Mouse (Mus musculus): ENCODE results near the gene Tut7. TPM values are rescaled to one million over a fixed set of nuclear protein-coding genes. Genes with fewer than 3 reads are reported as not detected.
"Not testable (repeated sequence)": the region's sequence is repeated elsewhere in the genome, so short reads cannot be mapped to it uniquely, and the experiment has no call there.

Gene Tut7
- total RNA-seq, 2 experiments from 2014 or later = 60.2 to 61.2 TPM

GRCm38 (mm10) chr13:59766786-59767515, 56.0 kb downstream of the Tut7 start:
- no peak for DNase-seq

DNA sequence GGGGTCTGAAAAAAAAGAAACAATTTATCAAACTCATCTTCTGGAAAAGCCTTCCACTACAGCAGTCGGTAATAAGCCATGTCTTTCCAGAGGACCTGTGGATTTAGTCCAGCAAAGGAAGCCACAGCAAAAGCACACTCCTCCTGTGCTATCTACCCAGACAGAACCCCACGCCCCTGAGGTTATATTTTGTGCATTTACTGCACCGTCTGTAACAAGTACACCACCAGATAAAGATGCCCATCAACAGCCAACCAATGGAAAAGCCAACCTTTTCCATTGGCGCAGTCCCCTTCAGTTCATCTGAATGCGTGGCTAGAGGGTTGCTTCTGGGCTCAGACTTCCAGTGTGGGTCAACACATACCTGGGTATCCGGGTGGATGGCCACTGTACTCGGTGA, 60.2 kb downstream of the Tut7 start:
- DNase-seq = no peak

- no peak for DNase-seq
Observed at GRCm38 (mm10) chr13:59756906-59757305, 66.0 kb downstream of the Tut7 start.

- no peak for DNase-seq
Observed at GRCm38 (mm10) chr13:59750310-59750709, 72.6 kb downstream of the Tut7 start.

GRCm38 (mm10) chr13:59746711-59747110, 76.2 kb downstream of the Tut7 start, which contains the start of gene 1700014D04Rik:
TSS of gene 1700014D04Rik (minus strand) at chr13:59746752.
- peak in 1 of 2 experiments; percentile 25 for DNase-seq

DNA sequence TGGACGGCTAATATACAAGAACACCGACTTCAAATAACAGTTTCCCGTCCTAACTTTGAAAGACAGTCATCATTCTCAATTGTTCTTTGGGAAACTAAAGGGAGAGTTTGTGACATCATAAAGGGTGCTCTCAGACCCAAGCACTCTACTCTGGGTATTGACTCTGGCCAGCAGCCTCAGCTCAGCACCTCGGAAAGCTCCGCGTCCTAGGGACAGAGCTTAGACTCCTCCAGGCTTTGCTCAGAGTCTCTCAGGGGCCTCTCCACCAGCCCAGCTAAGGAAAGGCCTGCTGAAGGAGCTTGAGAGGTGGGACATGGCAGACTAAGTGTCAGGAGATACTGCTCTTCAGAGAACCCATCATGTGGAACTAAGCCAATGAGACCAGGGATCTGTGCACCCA, 76.8 kb downstream of the Tut7 start:
- DNase-seq = no peak

DNA sequence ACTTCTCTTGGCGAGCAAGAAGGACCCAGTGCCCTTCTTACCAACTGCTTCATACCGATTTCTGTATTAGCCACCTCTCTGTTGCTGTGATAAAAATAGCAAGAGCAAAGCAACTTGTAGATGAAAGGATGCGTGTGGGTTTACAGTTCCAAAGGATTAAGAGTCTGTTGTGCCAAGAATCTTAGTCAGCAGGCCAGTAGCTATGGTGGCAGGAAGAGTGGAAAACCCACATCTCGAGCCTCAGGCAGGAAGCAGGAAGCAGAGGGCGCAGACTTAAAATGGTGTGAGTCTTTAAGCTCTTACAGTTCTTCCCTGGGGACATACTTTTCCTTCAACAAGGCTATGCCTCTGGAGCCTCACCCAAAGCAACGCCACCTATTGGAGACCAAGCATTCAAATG, 77.5 kb downstream of the Tut7 start:
- DNase-seq = no peak

DNA sequence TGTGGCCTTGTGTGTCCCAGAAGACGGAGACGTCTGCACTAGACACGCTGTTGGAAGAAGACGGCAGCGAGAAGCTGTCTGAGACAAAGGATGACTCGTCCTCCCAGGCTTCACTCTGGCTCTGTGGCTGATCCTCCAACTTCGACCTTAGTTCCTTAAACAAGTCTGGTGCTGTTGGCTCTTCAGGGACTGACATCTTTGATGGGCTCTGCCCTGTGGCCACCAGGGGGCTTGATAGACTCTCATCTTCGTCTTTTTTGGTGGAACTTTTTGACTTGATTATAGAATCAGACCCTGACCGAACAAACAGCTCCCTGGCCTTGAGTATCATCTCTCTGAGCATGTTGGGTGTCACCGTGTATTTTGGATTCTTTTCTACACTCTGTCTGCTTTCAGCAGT, 81.2 kb downstream of the Tut7 start:
- DNase-seq = no peak

GRCm38 (mm10) chr13:59741096-59741495, 81.9 kb downstream of the Tut7 start:
- DNase-seq = no peak

- DNase-seq = no peak
Observed at GRCm38 (mm10) chr13:59739397-59739796, 83.5 kb downstream of the Tut7 start.

- DNase-seq = no peak
Observed at GRCm38 (mm10) chr13:59738455-59738854, 84.5 kb downstream of the Tut7 start.

- no peak for DNase-seq
Observed at GRCm38 (mm10) chr13:59735190-59735589, 87.8 kb downstream of the Tut7 start.

- DNase-seq = not testable (repeated sequence)
Observed at GRCm38 (mm10) chr13:59734347-59734746, 88.6 kb downstream of the Tut7 start.

DNA sequence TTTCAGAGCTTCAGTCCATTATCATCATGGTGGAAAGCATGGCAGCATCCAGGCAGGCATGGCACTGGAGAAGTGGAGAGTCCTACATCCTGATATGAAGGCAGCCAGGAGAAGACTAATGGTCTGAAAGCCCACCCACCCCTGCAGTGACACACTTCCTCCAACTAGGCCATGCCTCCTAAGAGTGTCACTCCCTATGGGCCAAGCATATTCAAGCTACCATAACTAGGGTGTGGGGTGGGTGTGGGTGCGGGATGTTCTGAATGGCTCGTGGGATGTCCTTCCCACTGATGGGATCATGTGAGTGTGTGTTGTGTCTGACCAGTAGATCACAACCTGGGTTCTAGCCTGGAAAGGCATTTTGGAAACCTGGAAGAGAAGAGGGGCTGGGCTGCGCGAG, 89.0 kb downstream of the Tut7 start:
- no peak for DNase-seq

GRCm38 (mm10) chr13:59731652-59732051, 91.3 kb downstream of the Tut7 start, which contains the start of gene Spata31d1d:
TSS of gene Spata31d1d (minus strand) at chr13:59731752.
- DNase-seq = no peak

- DNase-seq = peak; percentile 81 to 83
Observed at GRCm38 (mm10) chr13:59728378-59729093, 94.4 kb downstream of the Tut7 start.

DNA sequence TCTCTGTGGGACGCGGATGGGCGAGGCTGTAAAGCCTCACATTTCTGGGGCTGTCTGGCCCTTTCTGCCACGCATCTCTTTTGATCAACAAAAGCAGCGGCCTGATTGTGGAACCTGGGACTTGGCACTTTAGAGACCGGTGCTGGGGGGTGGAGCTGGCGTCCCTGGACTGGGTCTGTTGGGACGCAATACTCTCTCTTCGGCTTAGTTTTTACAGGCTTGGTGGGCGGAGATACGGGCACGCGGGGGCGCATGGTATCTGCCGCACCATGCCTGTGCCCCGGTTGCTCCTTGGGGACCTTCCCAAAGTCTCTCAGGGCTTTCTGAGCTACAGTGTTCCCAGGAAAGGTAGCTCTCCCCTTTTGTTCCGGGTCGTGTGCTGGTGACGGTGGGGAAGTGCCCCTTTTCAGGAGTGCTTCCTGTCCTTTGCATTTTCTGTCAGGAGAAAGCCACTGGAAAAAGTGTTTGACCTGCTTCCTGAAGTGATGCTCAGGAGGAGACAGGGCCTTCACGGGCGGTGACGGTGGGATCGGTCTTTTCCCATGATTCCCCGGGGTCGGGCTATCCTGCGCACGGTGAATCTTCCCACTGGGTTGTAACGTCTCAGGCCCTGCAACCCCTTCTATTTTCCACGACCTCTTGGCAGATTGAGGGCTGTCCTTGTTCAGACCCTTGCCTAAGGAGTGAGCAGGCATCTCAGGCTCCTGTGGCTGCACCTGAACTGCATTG, 96.6 kb downstream of the Tut7 start:
- no peak for DNase-seq

GRCm38 (mm10) chr13:59722089-59722488, 100.9 kb downstream of the Tut7 start:
- DNase-seq = not testable (repeated sequence)

Other genes starting within 250 kb of the Tut7 start
- 100 to 1,000 TPM; 347 to 388 TPM for gene Agtpbp1, start 237.9 kb downstream of the Tut7 start, total RNA-seq (2021)
- 100 to 1,000 TPM; 104 to 106 TPM for gene Naa35, start 237.9 kb downstream of the Tut7 start, total RNA-seq (2021)
- gene Golm1, start 147.3 kb downstream of the Tut7 start, total RNA-seq (2021) = 10 to 100 TPM; 64.3 to 74.2 TPM
- gene 4921517D22Rik, start 129.0 kb downstream of the Tut7 start, total RNA-seq (2021) = not detected
- gene Spata31d1a, start 112.8 kb downstream of the Tut7 start, total RNA-seq (2021) = under 1 TPM; 0.08 to 0.40 TPM
- under 1 TPM; 0.07 to 0.20 TPM for gene Spata31d1b, start 110.9 kb downstream of the Tut7 start, total RNA-seq (2021)
- not detected for gene Spata31d1d, start 91.4 kb downstream of the Tut7 start, total RNA-seq (2021)
- gene 1700014D04Rik, start 76.4 kb downstream of the Tut7 start, total RNA-seq (2021) = 1 to 10 TPM in 1 of 2 experiments, under 1 TPM in 1; 0.55 to 1.0 TPM
- 100 to 1,000 TPM; 142 to 155 TPM for gene Isca1, start 53.3 kb downstream of the Tut7 start, total RNA-seq (2021)
- gene Gm49354, start 40.9 kb downstream of the Tut7 start, total RNA-seq (2021) = not detected

Data from layer of hippocampus, postnatal 36 days (tissue).